Mouse (Mus musculus) thymus, adult 2 months (tissue): ENCODE results near the gene Mks1. TPM values are rescaled to one million over a fixed set of nuclear protein-coding genes. Genes with fewer than 3 reads are reported as not detected.

Experiments
- DNase-seq: peaks from one replicate; pipeline ENCODE4 v3.0.0; 2021
- H3K27ac ChIP-seq: fragments of 200-500 bp; 2 replicates; pipeline ENCODE4 v1.5.1; 2012; ENCODE audit warnings: low read length, control low read depth; ENCODE audit not compliant: control insufficient read depth, insufficient read depth
- H3K27me3 ChIP-seq: fragments of 200-500 bp; 2 replicates; pipeline ENCODE4 v1.6.1; 2012; ENCODE audit warnings: mild to moderate bottlenecking, low read length, moderate library complexity, mixed read lengths; ENCODE audit not compliant: control insufficient read depth, insufficient read depth
- H3K36me3 ChIP-seq: fragments of 200-500 bp; 2 replicates; pipeline ENCODE4 v1.6.1; 2012; ENCODE audit warnings: mild to moderate bottlenecking, low read length, moderate library complexity; ENCODE audit not compliant: control insufficient read depth, insufficient read depth
- H3K4me1 ChIP-seq: fragments of 200-500 bp; replicated peaks from 2 replicates; pipeline ENCODE4 v1.6.1; 2012; ENCODE audit warnings: low read length; ENCODE audit not compliant: control insufficient read depth, insufficient read depth
- H3K4me3 ChIP-seq: fragments of 200-500 bp; 2 replicates; pipeline ENCODE4 v1.5.1; 2012; ENCODE audit warnings: mild to moderate bottlenecking, low read length, control low read depth, moderate library complexity; ENCODE audit not compliant: control insufficient read depth, insufficient read depth
- CTCF ChIP-seq: fragments of 200-500 bp; IDR thresholded peaks from 2 replicates; pipeline ENCODE4 v1.5.1; 2012; ENCODE audit warnings: mild to moderate bottlenecking, control low read depth, low read length, moderate library complexity, borderline replicate concordance; ENCODE audit not compliant: control insufficient read depth, poor library complexity, insufficient read depth; ENCODE audit errors: extremely low read depth
- POLR2A ChIP-seq: fragments of 200-500 bp; IDR thresholded peaks from 2 replicates; pipeline ENCODE4 v1.6.1; 2012; ENCODE audit warnings: mild to moderate bottlenecking, low read length, control low read depth, moderate library complexity; ENCODE audit not compliant: control insufficient read depth, poor library complexity, insufficient read depth; ENCODE audit errors: extremely low read depth
- WGBS: fragments of 180-500 bp; shearing (Covaris S2); methylation state at CpG from one replicate; pipeline ENCODE4 v1.1.7; 2018; 5-methylcytosine and 5-hydroxymethylcytosine counted together
- polyA plus RNA-seq: library from polyadenylated mRNA; depleted of rRNA; stranded (reverse); fragments of >200 nt; gene quantifications from 2 replicates; pipeline ENCODE4 v1.2.3, GENCODE M21; 2012

Gene Mks1
- polyA plus RNA-seq, 1 experiment, result 11.8 TPM

GRCm38 (mm10) chr11:87816707-87817442 lies 36.1 kb upstream of the Mks1 start:
- TF ChIP-seq POLR2A (no peak), CTCF (peak; percentile 74; the same call in 1 of the 2 replicates)
- DNase-seq, result peak; percentile 49
- H3K4me3 ChIP-seq, result no peak overlapping the region
- no peaks in the 10 kb centered on the region for H3K36me3 ChIP-seq
- peaks cover 5% of the 10 kb centered on the region; the same call in 1 of the 2 replicates for H3K4me1 ChIP-seq
- 9% methylated on average over 31 of the region's 31 CpGs for WGBS
- no peak overlapping the region for H3K27ac ChIP-seq
- no peaks in the 10 kb centered on the region for H3K27me3 ChIP-seq

- Histone ChIP-seq H3K27me3 (no peaks in the 10 kb centered on the region), H3K4me3 (no peak overlapping the region), H3K27ac (no peak overlapping the region), H3K4me1 (peaks cover 5% of the 10 kb centered on the region; the same call in 1 of the 2 replicates), H3K36me3 (no peaks in the 10 kb centered on the region)
- DNase-seq, result no peak
- TF ChIP-seq CTCF, result no peak
- TF ChIP-seq POLR2A, result no peak
- 45% methylated on average over 4 of the region's 4 CpGs for WGBS
Observed at GRCm38 (mm10) chr11:87817443-87817773, 35.6 kb upstream of the Mks1 start.

GRCm38 (mm10) chr11:87821502-87821901 lies 31.5 kb upstream of the Mks1 start:
- peaks cover 5% of the 10 kb centered on the region; the same call in 1 of the 2 replicates for H3K4me1 ChIP-seq
- no peak for DNase-seq
- H3K36me3 ChIP-seq, result no peaks in the 10 kb centered on the region
- no peaks in the 10 kb centered on the region for H3K27me3 ChIP-seq
- H3K27ac ChIP-seq, result no peak overlapping the region
- TF ChIP-seq POLR2A (no peak), CTCF (no peak)
- H3K4me3 ChIP-seq, result no peak overlapping the region
- 87% methylated on average over 5 of the region's 5 CpGs for WGBS

GRCm38 (mm10) chr11:87828239-87828900 lies 24.6 kb upstream of the Mks1 start, which contains the start of gene Lpo:
Gene Lpo (minus strand): TSS chr11:87828289.
- WGBS, result 68% methylated on average over 10 of the region's 10 CpGs
- Histone ChIP-seq H3K27me3 (no peaks in the 10 kb centered on the region), H3K4me3 (no peak within 1 kb of the TSS), H3K27ac (no peak within 1 kb of the TSS), H3K36me3 (no peaks in the 10 kb centered on the region), H3K4me1 (no peaks in the 10 kb centered on the region)
- no peak for DNase-seq
- TF ChIP-seq POLR2A (no peak), CTCF (no peak)

- H3K4me1 ChIP-seq, result no peaks in the 10 kb centered on the region
- H3K36me3 ChIP-seq, result no peaks in the 10 kb centered on the region
- TF ChIP-seq POLR2A, result no peak
- TF ChIP-seq CTCF, result no peak
- no peak for DNase-seq
- no peak overlapping the region for H3K4me3 ChIP-seq
- H3K27ac ChIP-seq, result no peak overlapping the region
- 92% methylated on average over 8 of the region's 8 CpGs for WGBS
- no peaks in the 10 kb centered on the region for H3K27me3 ChIP-seq
Observed at GRCm38 (mm10) chr11:87840676-87841075, 12.3 kb upstream of the Mks1 start.

GRCm38 (mm10) chr11:87841436-87841835 lies 11.6 kb upstream of the Mks1 start:
- no peaks in the 10 kb centered on the region for H3K27me3 ChIP-seq
- no peak overlapping the region for H3K4me3 ChIP-seq
- WGBS, result 93% methylated on average over 3 of the region's 3 CpGs
- H3K36me3 ChIP-seq, result no peaks in the 10 kb centered on the region
- DNase-seq, result no peak
- H3K27ac ChIP-seq, result no peak overlapping the region
- H3K4me1 ChIP-seq, result no peaks in the 10 kb centered on the region
- TF ChIP-seq CTCF (no peak), POLR2A (no peak)

- no peak for TF ChIP-seq CTCF
- no peak for TF ChIP-seq POLR2A
- Histone ChIP-seq H3K4me3 (no peak overlapping the region), H3K36me3 (no peaks in the 10 kb centered on the region), H3K27me3 (no peaks in the 10 kb centered on the region), H3K27ac (no peak overlapping the region), H3K4me1 (no peaks in the 10 kb centered on the region)
- 95% methylated on average over 12 of the region's 12 CpGs for WGBS
- no peak for DNase-seq
Observed at GRCm38 (mm10) chr11:87846968-87847600, 5.9 kb upstream of the Mks1 start.
